Mouse (Mus musculus) embryonic facial prominence, embryonic 14.5 days (tissue): ENCODE results near the gene Pgp. TPM values are rescaled to one million over a fixed set of nuclear protein-coding genes. Genes with fewer than 3 reads are reported as not detected.

Source experiments
- ATAC-seq: fragments of 200-750 bp; cut with Nextera tagmentation; 2 replicates; pipeline ENCODE4 v1.8.0; 2017; ENCODE audit warnings: low read depth, moderate number of reproducible peaks, moderate TSS enrichment
- DNase-seq: peaks from one replicate; pipeline ENCODE4 v3.0.0-alpha.2; 2015; ENCODE audit warnings: low spot score
- H3K27ac ChIP-seq: fragments of 300-500 bp; sonication (generic); replicated peaks from 2 replicates; pipeline ENCODE4 v1.5.1; 2014; ENCODE audit warnings: low read depth, mild to moderate bottlenecking, low read length, moderate library complexity
- H3K27me3 ChIP-seq: fragments of 300-500 bp; sonication (generic); replicated peaks from 2 replicates; pipeline ENCODE4 v1.6.1; 2014; ENCODE audit warnings: low read length; ENCODE audit not compliant: control insufficient read depth, insufficient read depth
- H3K36me3 ChIP-seq: fragments of 300-500 bp; sonication (generic); 2 replicates; pipeline ENCODE4 v1.6.1; 2014; ENCODE audit warnings: low read length, mixed read lengths; ENCODE audit not compliant: control insufficient read depth, insufficient read depth
- H3K4me1 ChIP-seq: fragments of 300-500 bp; sonication (generic); 2 replicates; pipeline ENCODE4 v1.6.1; 2014; ENCODE audit warnings: antibody characterized with exemption, low read length; ENCODE audit not compliant: control insufficient read depth, insufficient read depth
- H3K4me2 ChIP-seq: fragments of 300-500 bp; sonication (generic); 2 replicates; pipeline ENCODE4 v1.6.1; 2014; ENCODE audit warnings: low read depth, mild to moderate bottlenecking, low read length, moderate library complexity, mixed read lengths
- H3K4me3 ChIP-seq: fragments of 300-500 bp; sonication (generic); 2 replicates; pipeline ENCODE4 v1.5.1; 2014; ENCODE audit warnings: low read depth, mild to moderate bottlenecking, low read length
- H3K9ac ChIP-seq: fragments of 300-500 bp; sonication (generic); 2 replicates; pipeline ENCODE4 v1.6.1; 2014; ENCODE audit warnings: low read depth, mild to moderate bottlenecking, low read length, moderate library complexity, mixed read lengths
- H3K9me3 ChIP-seq: fragments of 300-500 bp; sonication (generic); 2 replicates; pipeline ENCODE4 v1.6.1; 2016; ENCODE audit warnings: low read length; ENCODE audit not compliant: control insufficient read depth
- WGBS: fragments of 180-500 bp; shearing (Covaris S2); extraction: QIAGEN DNeasy Blood & Tissue Kit; methylation state at CpG from one replicate; pipeline ENCODE4 v1.1.7; 2014; 5-methylcytosine and 5-hydroxymethylcytosine counted together
- polyA plus RNA-seq: library from polyadenylated mRNA; unstranded; fragments of >200 nt; fragmentation: Nextera tagmentation; extraction: Ambion mirVana; gene quantifications from 2 replicates; pipeline ENCODE4 v1.2.1, GENCODE M21; 2014

Pgp gene
- polyA plus RNA-seq, 1 experiment from 2014 or later = 58.5 TPM

DNA sequence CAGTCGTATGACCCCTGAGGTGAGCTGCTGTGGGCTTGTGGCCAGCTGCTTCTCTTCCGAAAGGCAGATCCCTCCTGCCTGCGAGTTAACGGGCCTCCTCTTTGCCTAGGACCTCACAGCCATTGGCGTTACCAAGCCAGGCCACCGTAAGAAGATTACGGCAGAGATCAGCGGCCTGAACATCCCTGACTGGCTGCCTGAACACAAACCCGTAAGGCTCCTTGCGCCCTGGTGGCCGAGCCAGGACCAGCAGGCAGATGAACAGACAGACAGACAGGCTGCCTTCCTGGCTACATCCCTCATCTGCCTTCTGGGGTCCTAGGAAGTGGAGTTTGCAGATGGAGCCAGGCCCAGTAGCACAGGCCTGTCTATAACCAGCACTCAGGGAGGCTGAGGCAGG lies 32.0 kb downstream of the Pgp start:
- ATAC-seq = no peak
- no peak overlapping the region for H3K4me2 ChIP-seq
- no peak overlapping the region for H3K27ac ChIP-seq
- H3K27me3 ChIP-seq = no peaks in the 10 kb centered on the region; the same call in 1 of the 2 replicates
- no peak overlapping the region for H3K4me3 ChIP-seq
- H3K9ac ChIP-seq = no peak overlapping the region
- no peaks in the 10 kb centered on the region for H3K9me3 ChIP-seq
- no peaks in the 10 kb centered on the region; the same call in 1 of the 2 replicates for H3K36me3 ChIP-seq
- DNase-seq = no peak
- WGBS = 41% methylated on average over 11 of the region's 11 CpGs
- peaks cover 4% of the 10 kb centered on the region; the same call in 1 of the 2 replicates for H3K4me1 ChIP-seq

DNA sequence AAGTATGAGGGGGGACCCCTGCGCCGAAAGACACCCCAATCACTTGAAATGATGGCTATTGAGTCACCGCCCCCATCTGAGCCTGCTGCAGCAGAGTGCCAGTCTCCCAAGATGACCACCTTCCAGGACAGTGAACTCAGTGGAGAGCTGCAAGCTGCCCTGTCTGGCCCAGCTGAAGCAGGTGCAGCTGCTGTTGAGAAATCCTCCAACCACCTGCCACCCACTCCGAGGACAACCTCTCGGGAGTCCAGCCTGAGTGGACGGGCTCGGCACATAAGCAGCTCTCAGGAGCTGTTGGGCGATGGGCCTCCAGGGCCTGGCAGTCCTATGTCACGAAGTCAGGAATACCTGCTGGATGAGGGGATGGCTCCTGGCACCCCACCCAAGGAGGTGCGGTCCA lies 33.9 kb downstream of the Pgp start:
- peaks cover 16% of the 10 kb centered on the region for H3K36me3 ChIP-seq
- peaks cover 4% of the 10 kb centered on the region; the same call in 1 of the 2 replicates for H3K4me1 ChIP-seq
- H3K4me3 ChIP-seq = no peak overlapping the region
- ATAC-seq (no peak), DNase-seq (no peak)
- H3K4me2 ChIP-seq = no peak overlapping the region
- WGBS = 87% methylated on average over 9 of the region's 10 CpGs
- no peak overlapping the region for H3K27ac ChIP-seq
- H3K9me3 ChIP-seq = no peaks in the 10 kb centered on the region
- H3K27me3 ChIP-seq = no peaks in the 10 kb centered on the region; the same call in 1 of the 2 replicates
- H3K9ac ChIP-seq = no peak overlapping the region

GRCm38 (mm10) chr17:24505286-24505955 lies 35.2 kb downstream of the Pgp start:
- WGBS = 90% methylated on average over 27 of the region's 30 CpGs
- Histone ChIP-seq H3K36me3 (peaks cover 29% of the 10 kb centered on the region), H3K4me2 (no peak overlapping the region), H3K4me1 (peaks cover 4% of the 10 kb centered on the region; the same call in 1 of the 2 replicates), H3K9ac (no peak overlapping the region), H3K4me3 (no peak overlapping the region), H3K9me3 (no peaks in the 10 kb centered on the region), H3K27ac (no peak overlapping the region), H3K27me3 (no peaks in the 10 kb centered on the region; the same call in 1 of the 2 replicates)
- DNase-seq = no peak
- ATAC-seq = no peak

DNA sequence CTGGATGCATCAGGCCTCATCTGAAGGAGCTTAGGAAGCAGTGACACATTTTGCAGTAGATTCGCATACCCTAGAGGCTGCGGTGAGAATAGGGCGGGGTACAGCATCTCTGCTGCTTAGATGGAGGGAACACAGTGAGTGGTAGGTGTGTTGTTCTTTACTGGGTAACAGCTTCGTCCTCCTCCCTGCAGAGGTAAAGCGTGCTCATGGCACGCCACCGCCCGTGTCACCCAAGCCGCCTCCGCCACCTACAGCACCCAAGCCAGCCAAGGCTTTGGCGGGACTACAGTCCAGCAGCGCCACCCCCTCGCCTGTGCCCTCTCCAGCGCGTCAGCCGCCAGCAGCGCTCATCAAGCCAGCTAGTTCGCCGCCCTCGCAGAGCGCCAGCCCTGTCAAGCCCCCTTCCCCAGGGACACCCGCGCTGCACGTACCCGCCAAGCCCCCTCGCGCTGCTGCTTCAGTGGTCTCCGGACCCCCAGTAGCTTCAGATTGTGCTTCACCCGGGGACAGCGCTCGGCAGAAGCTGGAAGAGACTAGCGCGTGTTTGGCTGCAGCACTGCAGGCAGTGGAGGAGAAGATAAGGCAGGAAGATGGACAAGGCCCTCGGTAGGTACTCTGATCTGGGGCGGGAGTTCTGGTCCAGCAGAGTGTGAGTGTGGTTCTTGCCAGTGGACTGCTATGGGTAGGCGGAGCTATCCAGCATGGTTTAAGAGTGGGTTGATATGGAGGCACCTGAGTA lies 36.3 kb downstream of the Pgp start:
- 0 out of 2 replicates have a peak overlapping the region, but pooled peaks have one; percentile 6 for H3K4me3 ChIP-seq

DNA sequence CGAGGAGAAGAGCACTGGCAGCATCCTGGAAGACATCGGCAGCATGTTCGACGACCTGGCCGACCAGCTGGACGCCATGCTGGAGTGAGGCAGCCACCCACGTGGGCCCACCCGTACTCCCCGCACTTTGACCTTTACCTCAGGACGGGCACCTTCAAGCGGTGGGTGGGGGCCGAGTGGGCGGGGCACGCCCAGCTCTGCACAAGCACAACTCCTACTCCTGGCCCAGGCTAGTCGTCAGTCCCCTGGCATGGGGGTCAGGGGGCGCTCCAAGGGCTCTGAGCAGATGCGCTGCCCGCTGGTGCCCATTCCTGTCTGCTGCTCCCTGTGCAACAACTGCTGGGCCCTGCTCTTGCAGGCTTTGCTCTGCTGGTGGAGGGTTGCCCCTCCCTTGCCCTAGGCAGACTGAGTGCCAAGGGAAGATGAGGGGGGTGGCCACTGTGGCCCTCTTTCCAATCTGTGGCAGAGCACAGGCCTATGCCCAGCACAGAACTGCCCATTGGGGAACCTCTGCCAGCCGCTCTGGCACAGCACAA lies 37.0 kb downstream of the Pgp start:
- peak overlapping the region; percentile 39; the same call in 1 of the 2 replicates for H3K4me2 ChIP-seq
- H3K9me3 ChIP-seq = no peaks in the 10 kb centered on the region
- peaks cover 4% of the 10 kb centered on the region; the same call in 1 of the 2 replicates for H3K4me1 ChIP-seq
- peaks cover 47% of the 10 kb centered on the region for H3K36me3 ChIP-seq
- no peak for ATAC-seq
- 47% methylated on average over 11 of the region's 19 CpGs for WGBS
- H3K9ac ChIP-seq = no peak overlapping the region
- no peaks in the 10 kb centered on the region; the same call in 1 of the 2 replicates for H3K27me3 ChIP-seq
- no peak overlapping the region for H3K4me3 ChIP-seq
- H3K27ac ChIP-seq = no peak overlapping the region
- no peak for DNase-seq

More for the DNA sequence above, 36.3 kb downstream of the Pgp start:
- H3K27me3 ChIP-seq = no peaks in the 10 kb centered on the region; the same call in 1 of the 2 replicates
- peaks cover 4% of the 10 kb centered on the region; the same call in 1 of the 2 replicates for H3K4me1 ChIP-seq
- H3K9ac ChIP-seq = peak overlapping the region; percentile 40; the same call in 1 of the 2 replicates
- H3K9me3 ChIP-seq = no peaks in the 10 kb centered on the region
- ATAC-seq (no peak), DNase-seq (no peak)
- no peak overlapping the region for H3K27ac ChIP-seq
- H3K36me3 ChIP-seq = peaks cover 40% of the 10 kb centered on the region
- WGBS = 20% methylated on average over 26 of the region's 36 CpGs
- H3K4me2 ChIP-seq = peak overlapping the region; percentile 39

DNA sequence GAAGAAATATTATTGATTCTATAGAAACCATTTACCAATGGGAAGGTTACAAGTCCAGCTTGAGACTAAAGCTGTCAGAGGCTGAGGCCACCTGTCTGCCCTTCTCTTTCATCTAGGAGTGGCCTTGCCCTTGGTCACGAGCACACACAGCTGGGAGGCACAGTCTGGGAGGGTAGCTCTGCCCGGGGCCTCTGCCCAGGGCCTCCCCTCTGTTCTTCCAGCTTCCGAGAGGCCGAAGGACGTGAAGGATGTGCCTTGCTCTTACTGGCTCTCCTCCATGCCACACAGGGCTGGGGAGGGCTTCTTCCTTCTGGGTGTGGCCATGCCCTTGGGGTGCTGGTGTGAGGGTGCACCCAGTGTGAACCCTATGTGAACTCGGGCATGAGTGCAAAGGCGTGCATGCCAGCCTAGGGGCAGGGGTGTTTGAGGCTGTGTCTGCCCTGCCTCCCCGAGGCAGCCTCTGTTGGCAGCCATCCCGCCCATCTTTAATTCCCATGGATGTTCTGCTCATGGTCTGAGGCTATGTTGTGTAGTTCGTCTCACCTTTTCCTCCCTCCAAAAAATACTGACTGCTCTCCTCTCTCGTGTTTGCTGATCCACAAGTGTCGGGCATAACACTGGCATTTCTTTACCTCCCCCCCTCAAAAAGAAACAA lies 37.7 kb downstream of the Pgp start:
- no peak overlapping the region for H3K27ac ChIP-seq
- 75% methylated on average over 12 of the region's 12 CpGs for WGBS
- DNase-seq (no peak), ATAC-seq (no peak)
- no peaks in the 10 kb centered on the region; the same call in 1 of the 2 replicates for H3K27me3 ChIP-seq
- H3K9me3 ChIP-seq = no peaks in the 10 kb centered on the region
- H3K4me2 ChIP-seq = no peak overlapping the region
- H3K4me1 ChIP-seq = peaks cover 4% of the 10 kb centered on the region; the same call in 1 of the 2 replicates
- H3K9ac ChIP-seq = no peak overlapping the region
- no peak overlapping the region for H3K4me3 ChIP-seq
- peaks cover 52% of the 10 kb centered on the region for H3K36me3 ChIP-seq

DNA sequence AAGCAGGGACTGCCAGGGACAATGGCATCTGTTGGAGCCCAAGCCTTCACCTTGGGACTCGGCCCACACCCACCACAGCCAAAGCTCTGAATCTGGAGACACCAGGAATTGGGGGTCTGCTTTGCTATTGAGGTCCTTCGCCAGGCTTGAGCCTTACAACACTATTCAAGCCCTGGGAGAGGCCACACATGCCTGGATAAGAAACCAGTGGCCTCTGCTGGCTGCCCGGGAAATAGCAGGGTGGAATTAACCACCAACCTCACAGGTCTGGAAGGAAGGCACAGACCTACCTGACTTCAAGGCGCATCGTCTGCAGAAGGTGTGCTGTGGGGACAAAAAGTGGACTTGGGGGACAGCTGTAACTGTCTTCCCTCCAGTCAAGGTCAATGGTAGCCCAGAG lies 43.4 kb downstream of the Pgp start:
- WGBS = 55% methylated on average over 5 of the region's 5 CpGs
- H3K9me3 ChIP-seq = no peaks in the 10 kb centered on the region
- DNase-seq = peak; percentile 62
- peaks cover 97% of the 10 kb centered on the region for H3K36me3 ChIP-seq
- no peak overlapping the region for H3K27ac ChIP-seq
- 0 out of 2 replicates have a peak overlapping the region, but pooled peaks have one; percentile 12 for H3K4me2 ChIP-seq
- no peak overlapping the region for H3K9ac ChIP-seq
- peak; percentile 50; the same call in 1 of the 2 replicates for ATAC-seq
- H3K27me3 ChIP-seq = no peaks in the 10 kb centered on the region
- H3K4me3 ChIP-seq = no peak overlapping the region
- H3K4me1 ChIP-seq = no peaks in the 10 kb centered on the region
